Mouse (Mus musculus): ENCODE measurements around the gene Cfap57. TPM values are rescaled to one million over a fixed set of nuclear protein-coding genes. Genes with fewer than 3 reads are reported as not detected.

Gene Cfap57
- polyA plus RNA-seq, 1 experiment from 2014 or later, result 0.94 TPM

Other genes starting within 250 kb of the Cfap57 start
- gene Szt2, start 211.5 kb downstream of the Cfap57 start, polyA plus RNA-seq (2016; fragmentation: Nextera tagmentation; extraction: Ambion mirVana), result 8.7 and 9.7 TPM in 2 replicates
- 171 and 178 TPM in 2 replicates for gene Med8, start 211.4 kb downstream of the Cfap57 start, polyA plus RNA-seq (2016; fragmentation: Nextera tagmentation; extraction: Ambion mirVana)
- 42.8 and 45.5 TPM in 2 replicates for gene Elovl1, start 192.7 kb downstream of the Cfap57 start, polyA plus RNA-seq (2016; fragmentation: Nextera tagmentation; extraction: Ambion mirVana)
- gene Cdc20, start 183.4 kb downstream of the Cfap57 start, polyA plus RNA-seq (2016; fragmentation: Nextera tagmentation; extraction: Ambion mirVana), result 446 and 451 TPM in 2 replicates
- 0.79 and 2.0 TPM in 2 replicates for gene Mpl, start 163.3 kb downstream of the Cfap57 start, polyA plus RNA-seq (2016; fragmentation: Nextera tagmentation; extraction: Ambion mirVana)
- gene Tie1, start 130.7 kb downstream of the Cfap57 start, polyA plus RNA-seq (2016; fragmentation: Nextera tagmentation; extraction: Ambion mirVana), result 12.8 and 13.6 TPM in 2 replicates
- 1.1 and 2.1 TPM in 2 replicates for gene 2610528J11Rik, start 93.8 kb downstream of the Cfap57 start, polyA plus RNA-seq (2016; fragmentation: Nextera tagmentation; extraction: Ambion mirVana)
- 0.68 and 0.76 TPM in 2 replicates for gene Tmem125, start 76.7 kb downstream of the Cfap57 start, polyA plus RNA-seq (2016; fragmentation: Nextera tagmentation; extraction: Ambion mirVana)
- 210 and 221 TPM in 2 replicates for gene Ebna1bp2, start within 50 bp of the Cfap57 start, polyA plus RNA-seq (2016; fragmentation: Nextera tagmentation; extraction: Ambion mirVana)
- gene Olfr62, start 38.2 kb upstream of the Cfap57 start, polyA plus RNA-seq (2016; fragmentation: Nextera tagmentation; extraction: Ambion mirVana), result not detected in 2 replicates
- not detected in 2 replicates for gene Olfr1342, start 72.0 kb upstream of the Cfap57 start, polyA plus RNA-seq (2016; fragmentation: Nextera tagmentation; extraction: Ambion mirVana)
- not detected in 2 replicates for gene Olfr1341, start 82.7 kb upstream of the Cfap57 start, polyA plus RNA-seq (2016; fragmentation: Nextera tagmentation; extraction: Ambion mirVana)
- gene Olfr1340, start 99.4 kb upstream of the Cfap57 start, polyA plus RNA-seq (2016; fragmentation: Nextera tagmentation; extraction: Ambion mirVana), result not detected in 2 replicates
- not detected in 2 replicates for gene Olfr1339, start 111.4 kb upstream of the Cfap57 start, polyA plus RNA-seq (2016; fragmentation: Nextera tagmentation; extraction: Ambion mirVana)
- not detected in 2 replicates for gene Olfr1338, start 138.0 kb upstream of the Cfap57 start, polyA plus RNA-seq (2016; fragmentation: Nextera tagmentation; extraction: Ambion mirVana)
- not detected in 2 replicates for gene Olfr1337, start 161.8 kb upstream of the Cfap57 start, polyA plus RNA-seq (2016; fragmentation: Nextera tagmentation; extraction: Ambion mirVana)
- gene Olfr1335, start 189.2 kb upstream of the Cfap57 start, polyA plus RNA-seq (2016; fragmentation: Nextera tagmentation; extraction: Ambion mirVana), result not detected in 2 replicates
- gene Olfr1333, start 215.5 kb upstream of the Cfap57 start, polyA plus RNA-seq (2016; fragmentation: Nextera tagmentation; extraction: Ambion mirVana), result not detected in 2 replicates
- gene Olfr1331, start 243.9 kb upstream of the Cfap57 start, polyA plus RNA-seq (2016; fragmentation: Nextera tagmentation; extraction: Ambion mirVana), result not detected in 2 replicates

Data from forebrain, embryonic 10.5 days (tissue).